Mouse (Mus musculus) right cerebral cortex, postnatal 25 days (tissue): ENCODE measurements at regions not wholly inside any gene's neighbourhood (a gene's known extent, or its start where the extent isn't known, plus 50 kb on each side); places are given as distances from the start of the nearest gene placed in this dataset.
A peak's percentile ranks its signal among the peaks of the same experiment; 100 is the strongest.
"Not testable (repeated sequence)": the region's sequence is repeated elsewhere in the genome, so short reads cannot be mapped to it uniquely, and the experiment has no call there.

Experiments
- DNase-seq: peaks from one replicate; pipeline ENCODE4 v3.0.0; 2022

DNA sequence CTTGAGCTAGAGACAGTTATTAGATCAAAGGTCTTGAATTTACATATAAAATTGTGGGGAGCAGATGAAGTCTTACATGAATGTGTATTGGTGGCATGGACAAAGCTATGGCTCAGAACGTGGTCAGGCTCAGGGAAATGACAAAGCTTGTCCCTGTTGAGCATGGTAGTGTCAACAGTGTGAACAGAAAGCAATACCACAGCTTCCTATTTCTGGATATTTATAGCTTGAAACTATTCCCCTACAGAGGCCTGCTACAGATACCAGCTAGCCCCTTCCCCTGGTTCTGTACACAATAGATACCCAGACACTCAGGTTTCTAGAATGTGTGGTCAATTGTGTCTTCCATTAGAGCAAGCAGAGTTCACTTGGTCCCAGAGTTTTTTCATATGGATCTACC, 236.8 kb upstream of the Rarb start:
- DNase-seq: no peak

DNA sequence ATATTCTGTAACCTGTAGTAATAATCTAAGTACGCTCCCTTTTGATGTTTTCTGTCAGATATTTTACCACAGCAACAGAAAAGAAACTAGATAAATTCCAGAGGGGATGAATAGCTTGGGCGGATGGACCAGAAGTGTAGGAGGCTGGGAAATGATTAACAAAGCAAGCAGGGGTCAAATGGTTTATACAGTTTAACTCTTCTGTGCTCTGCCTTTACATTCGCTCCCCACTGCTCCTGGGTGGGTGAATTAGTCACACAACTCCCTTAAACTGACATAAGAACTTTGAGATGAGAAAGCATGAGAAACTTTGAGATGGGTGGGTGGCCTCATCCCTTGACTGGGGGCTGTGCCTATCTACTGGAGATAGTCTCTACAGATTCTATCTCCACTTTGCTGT, 235.4 kb upstream of the Rarb start:
- DNase-seq: no peak

DNA sequence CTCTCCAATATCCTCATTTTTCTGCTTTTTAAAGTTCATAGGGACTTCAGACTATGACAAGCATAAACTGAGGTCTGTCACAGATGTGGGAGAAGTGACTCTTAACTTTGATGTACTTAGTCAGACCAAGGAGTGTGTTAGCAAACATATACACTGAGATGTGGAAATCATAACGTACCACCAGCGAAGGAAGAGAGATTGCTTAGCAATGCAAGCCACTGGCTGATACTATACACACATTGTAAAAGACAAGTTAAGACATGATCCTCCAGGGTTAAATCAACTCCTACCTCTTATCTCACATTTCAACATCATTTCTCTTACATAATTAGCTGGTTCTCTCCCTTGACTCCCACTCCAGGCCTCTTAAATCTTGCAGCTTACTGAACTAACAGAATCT, 227.9 kb upstream of the Rarb start:
- DNase-seq: no peak

DNA sequence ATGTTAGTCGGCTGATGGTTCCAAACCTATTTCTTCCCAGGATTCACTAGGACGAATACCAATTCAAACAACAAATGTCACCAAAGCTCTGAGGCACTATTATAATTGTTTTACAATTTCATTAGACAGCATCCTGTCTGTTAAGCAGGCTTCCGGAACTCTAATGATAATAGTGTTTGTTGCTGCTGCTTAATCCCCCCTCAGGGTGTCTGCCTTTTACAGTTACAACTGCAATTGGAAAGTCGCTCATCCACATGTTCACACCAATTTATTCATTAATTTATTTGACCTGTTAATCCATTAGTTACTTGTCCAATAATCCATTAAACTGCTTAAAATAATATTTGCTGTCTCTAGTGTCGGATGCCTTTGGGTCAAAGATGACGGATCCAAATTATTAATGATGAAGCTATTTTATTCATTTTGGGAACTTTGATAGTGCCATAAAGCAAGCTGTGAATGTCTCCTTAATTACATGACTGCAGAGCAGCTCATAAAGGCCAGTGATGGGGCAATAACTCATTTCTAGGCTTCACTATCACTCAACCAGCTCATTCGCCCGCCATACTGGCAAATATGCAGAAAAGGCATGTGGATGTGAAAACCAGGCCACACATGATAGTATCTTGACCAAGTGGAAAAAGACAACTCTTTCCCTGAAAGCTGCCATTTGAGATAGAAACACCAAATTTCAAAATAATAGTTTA, 226.6 kb upstream of the Rarb start:
- no peak for DNase-seq

DNA sequence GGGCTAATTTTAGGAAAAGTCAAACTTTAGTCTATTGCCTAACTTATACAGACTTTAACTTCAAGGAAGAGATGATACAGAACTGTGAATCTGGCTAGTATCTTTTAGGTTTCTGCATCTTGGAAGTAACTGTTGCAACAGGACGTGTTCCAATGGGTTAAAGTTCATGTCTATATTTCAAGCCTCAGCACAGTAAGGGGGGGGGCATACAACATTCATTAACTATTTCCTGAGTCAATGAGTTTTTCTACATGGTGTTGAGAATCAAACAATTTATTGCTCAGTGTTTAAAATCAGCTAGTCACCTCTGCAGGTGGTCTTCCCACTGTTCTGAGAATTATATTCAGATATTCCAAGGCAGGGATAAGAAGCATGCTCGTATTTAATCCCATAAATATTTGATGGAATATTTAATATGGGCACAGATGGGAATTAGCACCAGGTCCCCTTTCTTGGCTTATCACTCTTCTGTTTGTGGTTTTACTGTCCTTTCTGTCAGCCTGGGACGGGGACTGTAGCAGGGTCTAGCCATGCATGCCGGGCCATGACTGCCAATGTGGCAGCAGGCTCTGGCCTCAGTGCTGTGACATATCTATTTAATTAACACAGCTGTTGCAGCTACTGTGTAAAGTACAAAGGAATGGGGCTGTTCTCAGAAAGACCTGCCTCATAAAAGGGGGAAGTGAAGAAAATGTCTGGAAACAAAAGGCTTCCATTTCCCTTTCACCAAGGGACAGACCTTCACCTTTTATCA, 201.8 kb upstream of the Rarb start:
- no peak for DNase-seq

DNA sequence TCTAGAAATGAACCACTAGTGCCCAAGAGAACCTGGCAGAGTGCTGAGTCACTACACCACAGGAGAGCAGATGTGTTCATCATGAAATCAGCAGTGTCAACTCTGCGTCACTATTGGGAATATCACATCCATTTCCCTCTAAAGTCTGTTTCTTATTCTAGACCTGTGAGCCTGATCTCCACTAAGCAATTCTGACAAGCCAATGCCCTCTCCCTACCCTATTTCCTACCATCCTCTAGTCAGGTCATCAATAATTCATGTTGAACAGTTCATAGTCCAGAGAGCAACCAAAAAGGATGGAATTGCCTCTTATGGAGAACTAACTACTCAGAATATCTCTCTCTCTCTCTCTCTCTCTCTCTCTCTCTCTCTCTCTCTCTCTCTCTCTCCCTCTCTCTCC, 194.0 kb upstream of the Rarb start:
- DNase-seq: no peak

DNA sequence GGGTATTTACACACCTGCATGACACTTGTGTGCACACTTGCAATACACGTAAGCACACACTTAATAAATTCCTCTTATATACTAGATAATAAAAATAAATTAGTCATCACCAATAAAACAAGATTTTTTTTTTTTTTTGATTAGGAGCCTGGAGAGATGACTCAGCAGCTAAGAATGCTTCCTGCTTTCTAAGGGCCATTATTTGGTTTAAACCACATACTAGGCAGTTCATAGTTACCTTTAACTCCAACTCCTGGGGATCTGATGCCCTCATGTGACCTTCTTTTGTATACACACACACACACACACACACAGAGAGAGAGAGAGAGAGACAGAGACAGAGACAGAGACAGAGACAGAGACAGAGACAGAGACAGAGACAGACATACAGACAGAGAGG, 193.2 kb upstream of the Rarb start:
- no peak for DNase-seq

DNA sequence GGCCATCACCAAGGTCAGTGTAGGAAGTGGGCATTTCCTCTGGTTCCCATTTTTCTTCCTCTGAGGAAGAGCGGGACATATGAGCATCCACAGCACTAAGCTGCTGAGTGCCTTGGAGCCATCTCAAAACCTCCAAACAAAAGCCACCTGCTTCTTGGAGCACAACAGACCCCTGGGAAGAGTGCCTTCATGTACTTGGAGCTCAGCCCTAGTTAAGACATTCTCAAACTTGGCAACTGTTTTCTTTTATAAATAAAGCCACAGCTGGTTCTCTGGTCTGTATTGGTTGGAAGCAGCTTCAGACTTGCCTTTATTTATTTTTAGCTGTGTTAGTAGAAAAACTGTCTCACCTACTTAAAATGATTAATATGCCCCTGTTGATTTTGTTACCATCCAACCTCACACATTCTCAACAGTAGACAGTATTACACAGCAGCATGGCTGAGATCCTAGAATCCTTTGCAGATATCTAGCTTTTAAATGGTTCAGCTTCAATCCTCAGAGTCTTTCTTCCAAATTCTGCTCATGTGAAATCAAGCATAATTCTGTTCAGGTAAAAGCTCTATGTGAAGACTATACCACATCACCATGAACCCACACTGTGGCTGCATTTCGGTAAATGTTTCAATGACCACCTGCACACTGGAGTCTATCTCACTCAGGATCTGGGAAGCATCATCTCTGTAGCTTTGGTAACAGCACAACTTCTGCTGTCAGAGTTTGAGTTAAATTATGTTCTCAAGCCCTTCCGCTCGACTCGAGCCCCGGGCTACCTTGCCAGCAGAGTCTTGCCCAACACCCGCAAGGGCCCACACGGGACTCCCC, 186.4 kb upstream of the Rarb start:
- peak; percentile 5 for DNase-seq

DNA sequence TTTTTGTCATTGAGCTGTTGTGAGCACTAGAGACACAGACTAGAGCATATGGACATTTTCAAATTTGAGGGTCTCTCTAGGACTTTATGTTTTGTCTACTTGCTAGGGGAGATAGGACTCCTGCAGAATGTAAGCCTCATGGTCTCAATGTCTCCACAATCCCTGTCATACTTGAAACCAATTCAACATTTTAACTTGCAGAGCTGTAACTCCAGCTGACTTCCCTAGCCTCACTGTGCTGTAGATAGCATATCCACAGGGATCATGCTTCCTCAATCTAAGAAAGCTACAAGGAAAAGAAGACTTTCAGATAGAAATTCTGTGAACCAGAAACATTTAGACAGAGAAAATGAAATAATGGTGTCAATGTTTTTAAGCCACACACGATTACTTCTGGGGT, 185.8 kb upstream of the Rarb start:
- no peak for DNase-seq

DNA sequence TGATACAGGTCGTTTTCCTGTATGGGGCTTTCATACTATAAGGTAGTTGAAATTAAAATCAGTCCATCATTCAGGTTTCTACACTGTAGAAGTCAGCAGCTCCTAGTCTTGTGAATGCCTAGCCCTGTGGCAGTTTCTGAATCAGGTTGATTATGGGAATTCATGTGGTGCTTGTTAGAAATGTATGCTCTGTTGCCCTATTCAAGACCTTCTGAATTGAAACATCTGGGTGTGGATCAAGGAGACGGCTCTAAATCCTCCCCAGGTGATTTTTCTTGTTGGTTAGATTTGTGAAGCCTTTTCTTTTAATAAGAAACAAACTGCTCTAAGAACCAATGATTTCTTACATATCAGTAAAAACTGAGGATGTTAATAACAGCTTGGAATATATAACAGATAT, 177.8 kb upstream of the Rarb start:
- no peak for DNase-seq

DNA sequence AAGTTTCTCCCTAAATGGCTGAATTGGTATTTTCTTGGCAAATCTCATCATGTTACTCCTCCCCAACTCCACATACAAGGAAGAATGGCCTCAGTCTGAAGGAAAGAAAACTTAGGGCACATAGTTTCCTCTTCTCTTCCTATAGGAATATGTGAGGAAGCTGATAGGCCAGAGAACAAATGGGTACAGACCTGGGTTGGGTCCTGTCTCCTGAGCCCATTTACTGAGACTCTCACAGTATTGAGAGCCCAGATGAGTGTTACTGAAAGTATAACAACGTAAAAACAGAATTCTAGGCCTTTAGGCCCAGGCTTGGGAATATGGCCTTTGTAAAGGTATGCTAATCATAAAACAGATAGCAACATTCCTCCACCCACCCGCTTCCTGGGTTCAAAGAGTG, 152.0 kb upstream of the Rarb start:
- not testable (repeated sequence) for DNase-seq

DNA sequence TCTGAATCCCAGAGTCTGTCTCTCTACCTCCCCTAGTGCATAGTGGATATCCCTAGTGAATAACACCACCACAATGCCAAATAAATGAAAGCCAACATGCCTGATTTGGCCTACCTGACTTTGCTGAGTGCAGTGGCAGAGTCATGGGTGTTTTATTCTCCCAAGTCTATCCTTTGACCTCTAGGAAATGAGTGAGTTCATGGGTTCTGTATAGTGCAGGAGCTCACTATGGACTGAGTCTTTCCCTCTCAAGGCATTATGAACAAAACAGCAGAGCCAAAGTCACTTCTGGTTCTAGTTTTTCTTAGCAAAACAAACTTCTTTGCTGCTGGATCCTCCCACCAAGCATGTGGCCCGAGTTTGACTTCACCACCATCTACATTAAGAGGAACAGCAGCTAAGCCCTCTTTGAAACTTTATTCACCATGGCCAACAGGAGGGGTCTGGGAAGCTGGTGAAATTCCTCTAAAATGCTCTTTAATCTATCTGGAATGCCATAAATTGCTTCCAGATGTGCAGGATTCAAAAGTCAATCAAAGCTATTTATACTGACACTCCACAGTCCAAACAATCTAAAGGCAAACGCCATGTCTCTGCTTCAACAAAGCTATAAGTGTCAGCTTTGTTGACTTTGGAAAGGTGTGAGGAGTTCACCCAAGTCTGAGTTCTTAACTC, 145.9 kb upstream of the Rarb start:
- DNase-seq: no peak

DNA sequence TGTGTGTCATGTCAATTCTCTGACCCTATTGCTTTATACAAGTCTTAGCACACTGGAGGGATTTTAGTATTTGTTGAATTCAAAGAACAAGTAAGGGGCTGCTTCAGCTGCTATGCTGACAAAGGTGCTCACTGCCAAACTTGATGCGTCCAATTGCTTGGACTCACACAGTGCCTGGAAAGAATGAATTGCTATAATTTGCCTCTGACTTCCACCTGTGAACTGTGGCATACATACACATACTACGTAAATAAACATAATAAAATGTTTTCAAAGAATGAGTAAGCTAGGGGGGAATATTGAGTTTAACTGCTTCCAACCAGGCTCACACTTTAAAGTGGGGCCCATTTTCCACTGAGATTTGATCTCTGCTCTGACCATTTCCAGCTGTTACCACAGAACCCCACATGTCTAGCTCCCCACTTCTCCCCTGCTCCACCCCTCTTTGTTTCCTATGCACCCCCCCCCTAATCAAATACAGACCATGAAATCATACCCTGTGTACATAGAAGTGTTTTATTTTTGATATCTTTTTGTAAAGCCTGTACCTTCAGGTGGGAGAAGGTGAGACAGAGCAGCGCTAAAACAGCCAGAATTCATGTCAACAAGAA, 143.4 kb upstream of the Rarb start:
- DNase-seq: no peak

DNA sequence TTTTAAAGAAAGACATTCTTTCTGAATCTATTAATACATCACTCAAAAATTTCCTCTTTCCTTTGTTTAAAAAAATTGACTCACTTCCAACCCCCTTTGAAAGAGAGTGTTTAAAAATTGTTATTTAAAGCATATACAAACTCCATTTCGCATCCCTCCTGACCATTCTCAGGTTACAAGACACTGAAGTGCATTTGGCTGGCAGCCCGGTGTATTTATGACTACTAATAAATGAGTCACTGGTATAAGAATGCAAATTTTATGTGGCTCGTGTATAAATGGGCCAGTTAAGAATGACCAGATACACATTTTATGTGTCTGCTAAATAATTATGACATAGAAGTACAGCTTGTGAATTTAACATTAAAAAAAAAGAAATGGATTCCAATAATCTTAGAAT, 138.8 kb upstream of the Rarb start:
- no peak for DNase-seq

DNA sequence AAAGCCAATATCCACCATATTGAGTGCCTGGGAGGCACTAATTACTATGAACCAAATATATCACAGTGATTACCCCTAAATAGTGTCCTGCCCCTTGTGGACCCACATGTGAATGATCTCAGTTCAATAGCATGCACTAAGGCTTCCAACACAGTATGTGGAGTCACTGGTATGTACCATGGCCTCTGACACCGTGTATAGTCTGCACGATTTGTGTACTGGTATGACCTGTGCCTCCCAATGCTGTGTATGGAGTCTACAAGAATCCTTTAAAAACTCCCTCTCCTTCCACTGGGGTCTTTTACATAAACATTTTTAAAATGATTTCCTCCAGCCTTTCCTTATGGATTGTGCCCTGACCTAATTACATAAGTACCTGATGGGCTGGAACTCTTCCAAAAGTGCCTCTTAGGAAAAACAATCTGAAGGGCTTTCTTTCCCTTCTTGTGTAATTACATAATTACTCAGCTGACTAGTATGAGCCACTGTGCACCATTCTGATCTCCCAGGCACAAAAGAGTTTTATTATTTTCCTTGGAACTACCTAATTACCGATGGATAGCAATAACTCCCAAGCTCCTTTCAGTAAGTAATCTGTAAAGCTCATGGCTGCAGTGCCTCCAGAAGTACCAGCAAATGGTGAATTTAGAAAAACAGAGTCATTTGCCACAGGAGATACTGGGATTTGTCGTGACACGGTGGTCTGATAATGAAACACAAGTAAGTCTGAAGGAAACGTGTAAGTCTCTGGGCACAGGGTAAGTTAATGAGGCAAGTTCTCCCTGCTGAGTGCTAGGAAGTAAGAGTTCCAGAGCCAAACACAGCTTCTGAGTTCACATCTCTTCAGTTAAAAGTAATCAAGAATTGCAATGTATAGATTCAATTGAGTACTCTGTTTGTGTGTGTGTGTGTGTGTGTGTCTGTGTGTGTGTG, 135.8 kb upstream of the Rarb start:
- DNase-seq: no peak

DNA sequence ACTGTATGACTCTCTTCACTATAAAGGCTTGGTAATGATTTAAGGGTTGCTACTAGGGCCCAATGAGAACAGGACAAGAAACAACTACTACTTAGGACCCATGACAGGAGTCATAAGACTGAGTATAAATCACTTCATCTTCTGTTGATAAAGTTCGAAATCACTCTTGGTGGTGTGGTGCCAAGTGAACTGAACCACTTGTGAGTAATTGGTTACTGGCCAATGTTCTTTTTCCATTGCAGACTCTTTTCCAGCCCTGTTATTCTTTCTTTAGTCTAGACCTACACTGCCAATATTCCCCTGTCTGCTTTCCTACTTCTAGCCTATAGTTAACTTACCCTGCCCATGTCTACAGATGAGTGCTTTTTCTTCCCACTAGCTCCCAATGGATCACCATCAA, 129.8 kb upstream of the Rarb start:
- no peak for DNase-seq

DNA sequence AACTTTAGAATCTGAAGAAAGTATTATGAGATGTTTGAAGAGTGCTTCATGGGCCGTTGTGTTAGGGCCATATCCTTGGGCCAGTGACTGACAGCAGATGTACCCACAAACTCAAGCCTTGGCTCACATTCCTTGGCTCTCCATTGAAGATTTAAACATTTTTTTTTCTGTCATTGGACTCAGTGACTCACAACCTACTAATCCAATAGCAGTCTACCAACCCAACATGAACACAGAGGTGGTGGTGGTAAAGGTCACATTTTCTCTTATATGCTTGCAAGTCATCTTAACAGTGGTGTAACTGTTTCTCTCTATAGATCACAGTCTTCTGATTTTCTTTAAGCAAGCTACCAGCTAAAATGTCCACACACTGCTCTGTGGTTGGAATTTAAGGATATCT, 125.5 kb upstream of the Rarb start:
- no peak for DNase-seq

DNA sequence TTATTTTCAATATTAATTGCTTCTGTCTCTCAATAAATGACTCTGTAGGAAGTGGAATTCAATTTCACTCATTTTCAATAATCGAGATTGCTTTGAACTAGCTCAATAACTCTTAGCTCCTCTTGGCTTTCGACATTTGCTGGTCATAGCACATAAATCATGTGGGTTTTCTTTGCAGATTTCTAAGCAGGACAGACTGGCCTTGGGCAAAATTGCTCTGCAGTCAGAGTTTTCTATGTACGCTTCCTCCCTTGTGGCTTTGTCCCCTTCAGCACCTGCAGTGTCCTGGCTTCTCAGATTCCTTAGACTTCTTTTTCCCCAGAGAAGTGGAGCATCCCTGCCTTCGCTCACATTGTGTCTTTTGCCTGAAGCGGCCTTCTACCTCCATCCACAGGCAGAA, 124.6 kb upstream of the Rarb start:
- no peak for DNase-seq

DNA sequence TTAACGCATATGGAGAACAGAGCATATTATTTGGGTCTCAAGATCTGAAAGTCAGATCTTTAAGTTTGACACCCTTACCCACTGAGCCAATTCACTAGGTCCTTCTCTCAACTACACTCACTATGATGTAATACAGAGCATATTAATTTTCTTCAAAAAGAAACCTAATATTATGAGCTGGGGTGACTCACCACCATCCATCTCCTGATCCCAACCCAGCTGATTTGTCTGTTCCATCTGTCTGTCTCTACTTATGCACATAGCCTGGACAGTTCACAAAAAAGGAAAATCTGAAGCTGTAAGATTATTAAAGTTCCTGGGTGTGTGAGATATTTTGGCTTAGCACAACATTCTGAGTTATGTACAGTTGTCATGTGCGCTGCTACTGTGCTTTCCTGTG, 108.2 kb upstream of the Rarb start:
- DNase-seq: no peak

DNA sequence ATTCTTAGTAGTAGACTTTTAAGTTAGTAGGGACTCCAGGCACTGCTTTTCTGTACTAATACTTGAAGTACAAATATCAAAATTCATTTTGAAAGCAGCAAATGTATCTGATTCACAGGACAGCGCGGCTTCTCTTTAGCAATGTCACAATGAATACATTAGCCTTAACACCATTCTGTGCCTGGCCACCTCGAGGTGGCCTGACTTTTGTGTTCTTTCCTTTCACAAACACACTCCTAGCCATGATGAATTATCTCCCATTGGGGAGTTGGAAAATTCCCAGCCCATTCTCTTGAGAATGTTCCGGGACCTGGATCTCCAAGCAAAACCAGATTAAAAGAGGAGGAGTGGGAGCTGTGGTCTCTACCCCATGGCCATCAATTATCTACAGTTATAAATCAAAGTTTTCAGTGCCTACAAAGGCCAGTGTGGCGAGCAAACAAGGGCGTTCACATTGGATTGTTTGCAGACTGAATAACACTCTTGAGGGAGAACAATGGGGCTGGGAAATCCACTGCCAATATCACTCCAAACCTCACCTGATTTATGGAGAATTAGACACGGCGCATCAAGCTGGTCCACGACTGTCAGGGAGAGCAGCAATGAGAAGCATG, 82.7 kb upstream of the Rarb start:
- DNase-seq: no peak
